Mouse (Mus musculus): ENCODE results near the gene Pakap.
"Not testable (repeated sequence)": the region's sequence is repeated elsewhere in the genome, so short reads cannot be mapped to it uniquely, and the experiment has no call there.

Pakap gene

GRCm38 (mm10) chr4:57849465-57849864, 281.5 kb downstream of the Pakap start:
- DNase-seq, result no peak

- no peak for DNase-seq
Observed at GRCm38 (mm10) chr4:57851731-57852130, 283.8 kb downstream of the Pakap start.

GRCm38 (mm10) chr4:57852461-57853040, 284.6 kb downstream of the Pakap start:
- DNase-seq, result no peak

- DNase-seq, result no peak
Observed at GRCm38 (mm10) chr4:57854181-57854580, 286.2 kb downstream of the Pakap start.

GRCm38 (mm10) chr4:57855281-57855941, 287.4 kb downstream of the Pakap start:
- DNase-seq, result no peak

GRCm38 (mm10) chr4:57856673-57857072, 288.7 kb downstream of the Pakap start:
- no peak for DNase-seq

GRCm38 (mm10) chr4:57860204-57860611, 292.2 kb downstream of the Pakap start:
- no peak for DNase-seq

- no peak for DNase-seq
Observed at GRCm38 (mm10) chr4:57861166-57861565, 293.2 kb downstream of the Pakap start.

- DNase-seq, result no peak
Observed at GRCm38 (mm10) chr4:57861856-57862255, 293.9 kb downstream of the Pakap start.

GRCm38 (mm10) chr4:57862269-57862986, 294.4 kb downstream of the Pakap start:
- DNase-seq, result no peak

- peak; percentile 36 for DNase-seq
Observed at GRCm38 (mm10) chr4:57866088-57866487, 298.1 kb downstream of the Pakap start.

- no peak for DNase-seq
Observed at GRCm38 (mm10) chr4:57866990-57867389, 299.0 kb downstream of the Pakap start.

GRCm38 (mm10) chr4:57867454-57867853, 299.5 kb downstream of the Pakap start:
- no peak for DNase-seq

GRCm38 (mm10) chr4:57879137-57879536, 311.2 kb downstream of the Pakap start:
- DNase-seq, result no peak

GRCm38 (mm10) chr4:57879804-57880357, 311.9 kb downstream of the Pakap start:
- peak; percentile 85 for DNase-seq

GRCm38 (mm10) chr4:57883520-57884421, 315.8 kb downstream of the Pakap start:
- DNase-seq, result no peak

- no peak for DNase-seq
Observed at GRCm38 (mm10) chr4:57884511-57884910, 316.5 kb downstream of the Pakap start.

GRCm38 (mm10) chr4:57885186-57885585, 317.2 kb downstream of the Pakap start:
- no peak for DNase-seq

- DNase-seq, result peak; percentile 66
Observed at GRCm38 (mm10) chr4:57886066-57886887, 318.3 kb downstream of the Pakap start.

- DNase-seq, result no peak
Observed at GRCm38 (mm10) chr4:57886888-57887230, 318.9 kb downstream of the Pakap start.

GRCm38 (mm10) chr4:57888246-57888645, 320.3 kb downstream of the Pakap start:
- DNase-seq, result no peak

- DNase-seq, result not testable (repeated sequence)
Observed at GRCm38 (mm10) chr4:57888978-57889377, 321.0 kb downstream of the Pakap start.
